22 mouse cellular contexts compared by ENCODE assay signal in genomic region chr7:125608183-125608688, GRCm38 (mm10). TPM values are rescaled to one million over a fixed set of nuclear protein-coding genes. Genes with fewer than 3 reads are reported as not detected.
DNase-seq lines count a peak whose midpoint lies in the region; ATAC-seq and TF ChIP-seq lines count a peak whose summit lies in the region.
"Had no signal": no experiment of that assay in that cellular context is flagged by ENCODE, and none has a peak within 500 bp of the region (broad histone marks: within the 10 kb centered on the region; RNA-seq: fewer than 3 reads in every experiment).

No protein-coding gene starts in this region.

- 0 out of 2 replicates have a peak, but pooled peaks cover 3% of the 10 kb centered on the region for H3K9me3 ChIP-seq in heart, embryonic 16.5 days (replicated peaks; ENCODE audit: control insufficient read depth, low read length)
- H3K9me3 ChIP-seq: forebrain, embryonic 13.5 days; heart, embryonic 10.5 days; hindbrain, embryonic 15.5 days had no signal

- TF ChIP-seq POLR2A in thymus, adult 2 months (IDR thresholded peaks at IDR 0.05; ENCODE audit: control insufficient read depth, extremely low read depth, insufficient read depth, low read length, poor library complexity) = no peak

- H3K4me2 ChIP-seq in heart, embryonic 16.5 days (ENCODE audit: low read depth, low read length) = no peak overlapping the region
- H3K4me2 ChIP-seq: forebrain, embryonic 13.5 days; heart, embryonic 13.5 days; hindbrain, embryonic 12.5 days; hindbrain, embryonic 15.5 days had no signal

- no peak for ATAC-seq in heart, embryonic 16.5 days (replicated peaks; ENCODE audit: extremely low read depth, insufficient read depth, low FRiP score)
- ATAC-seq: forebrain, embryonic 13.5 days; forebrain, embryonic 16.5 days had no signal

- peak overlapping the region; percentile 11; the same call in 1 of the 2 replicates for H3K27ac ChIP-seq in heart, embryonic 16.5 days (ENCODE audit: low read length)
- H3K27ac ChIP-seq in thymus, adult 2 months (ENCODE audit: control insufficient read depth, insufficient read depth, low read length) = peak overlapping the region; percentile 96
- H3K27ac ChIP-seq: forebrain, embryonic 10.5 days; forebrain, embryonic 13.5 days; heart, embryonic 10.5 days; heart, embryonic 13.5 days; hindbrain, embryonic 12.5 days; hindbrain, embryonic 15.5 days had no signal

- WGBS in heart, embryonic 16.5 days = 79% methylated on average over 4 of the region's 4 CpGs
- 22% methylated on average over 4 of the region's 4 CpGs for WGBS in thymus, adult 2 months

- no peaks in the 10 kb centered on the region for H3K36me3 ChIP-seq in heart, embryonic 16.5 days (ENCODE audit: control insufficient read depth, insufficient read depth)
- H3K36me3 ChIP-seq in thymus, adult 2 months (ENCODE audit: control insufficient read depth, insufficient read depth, low read length) = peaks cover 5% of the 10 kb centered on the region; the same call in 1 of the 2 replicates
- H3K36me3 ChIP-seq: forebrain, embryonic 10.5 days; heart, embryonic 10.5 days; heart, embryonic 13.5 days; hindbrain, embryonic 12.5 days; hindbrain, embryonic 15.5 days had no signal

- H3K4me1 ChIP-seq in heart, embryonic 16.5 days (ENCODE audit: control insufficient read depth, insufficient read depth, low read length) = no peaks in the 10 kb centered on the region
- H3K4me1 ChIP-seq in thymus, adult 2 months (replicated peaks; ENCODE audit: control insufficient read depth, insufficient read depth, low read length) = peaks cover 52% of the 10 kb centered on the region
- H3K4me1 ChIP-seq: forebrain, embryonic 10.5 days; forebrain, embryonic 13.5 days; hindbrain, embryonic 12.5 days; hindbrain, embryonic 15.5 days had no signal

- DNase-seq in heart, adult 8-10 months (ENCODE audit: low spot score) = no peak
- DNase-seq in thymus, adult 2 months = no peak
- DNase-seq in thymus, postnatal 36 days = no peak
- DNase-seq in CD4-positive helper T cell, adult 2 months (ENCODE audit: low read depth, low spot score) = peak; percentile 45
- DNase-seq in naive thymus-derived CD4-positive, alpha-beta T cell, adult 2 months (ENCODE audit: low read depth) = peak; percentile 56
- no peak for DNase-seq in kidney, adult 9 months
- DNase-seq: adrenal gland, adult 8-10 months; adrenal gland, postnatal 25 days; cerebellum, adult 11-12 months; cerebellum, adult 8-10 months; cerebellum, postnatal 10 days; cerebellum, postnatal 36 days; gastrocnemius, postnatal 10 days; gastrocnemius, postnatal 36 days had no signal

- H3K27me3 ChIP-seq in heart, embryonic 16.5 days (ENCODE audit: control insufficient read depth, insufficient read depth, low read length) = no peaks in the 10 kb centered on the region
- H3K27me3 ChIP-seq in thymus, adult 2 months (ENCODE audit: control insufficient read depth, insufficient read depth, low read length) = no peaks in the 10 kb centered on the region
- H3K27me3 ChIP-seq: forebrain, embryonic 13.5 days; heart, embryonic 13.5 days; hindbrain, embryonic 12.5 days; hindbrain, embryonic 15.5 days had no signal

- no peak for TF ChIP-seq CTCF in thymus, adult 2 months (IDR thresholded peaks at IDR 0.05; ENCODE audit: borderline replicate concordance, control insufficient read depth, extremely low read depth, insufficient read depth, low read length, poor library complexity)

- H3K9ac ChIP-seq in heart, embryonic 16.5 days (ENCODE audit: low read length) = no peak overlapping the region
- H3K9ac ChIP-seq: forebrain, embryonic 13.5 days; heart, embryonic 13.5 days; hindbrain, embryonic 12.5 days; hindbrain, embryonic 15.5 days had no signal

- H3K4me3 ChIP-seq in heart, embryonic 16.5 days (ENCODE audit: low read length) = no peak overlapping the region
- no peak overlapping the region for H3K4me3 ChIP-seq in thymus, adult 2 months (ENCODE audit: control insufficient read depth, insufficient read depth, low read length)
- H3K4me3 ChIP-seq: forebrain, embryonic 10.5 days; forebrain, embryonic 13.5 days; heart, embryonic 10.5 days; heart, embryonic 13.5 days; hindbrain, embryonic 12.5 days; hindbrain, embryonic 15.5 days had no signal

RNA-seq across cellular contexts. Expression of gene Il21r, which starts 5.0 kb away (rescaled TPM):
- polyA plus RNA-seq in heart, embryonic 16.5 days (2015; fragmentation: Nextera tagmentation; extraction: Ambion mirVana) = 0.61 and 3.2 TPM in 2 replicates
- total RNA-seq in heart, adult 8-10 months (2022) = under 1 TPM; 0.19 to 0.69 (median 0.33) TPM
- 177 and 188 TPM in 2 replicates for polyA plus RNA-seq in thymus, adult 2 months (2012; rRNA removed)

RNA-seq across cellular contexts. Expression of gene Il4ra, which starts 56.3 kb away (rescaled TPM):
- polyA plus RNA-seq in heart, embryonic 16.5 days (2015; fragmentation: Nextera tagmentation; extraction: Ambion mirVana) = 6.7 and 7.3 TPM in 2 replicates
- total RNA-seq in heart, adult 8-10 months (2022) = 10 to 100 TPM; 11.1 to 16.8 (median 13.5) TPM
- 141 and 189 TPM in 2 replicates for polyA plus RNA-seq in thymus, adult 2 months (2012; rRNA removed)

Comparison
In these comparisons a context has a peak if more than half of its experiments do, and no peak if none do; other contexts are left out.
1. DNase-seq: peak in CD4-positive helper T cell, adult 2 months (single experiment) and naive thymus-derived CD4-positive, alpha-beta T cell, adult 2 months (single experiment); none in heart, adult 8-10 months (single experiment), thymus, adult 2 months (single experiment), thymus, postnatal 36 days (0 of 2) and kidney, adult 9 months (single experiment).
2. RNA of gene Il21r, which starts 5.0 kb away (polyA plus RNA-seq): 177 to 188 TPM in thymus, adult 2 months; 0.61 to 3.2 TPM in heart, embryonic 16.5 days; every median in the first group is over 10 times any median in the second.
3. RNA of gene Il4ra, which starts 56.3 kb away (polyA plus RNA-seq): 141 to 189 TPM in thymus, adult 2 months; 6.7 to 7.3 TPM in heart, embryonic 16.5 days; every median in the first group is over 10 times any median in the second.